Mouse (Mus musculus): ENCODE measurements around the gene Med13l. TPM values are rescaled to one million over a fixed set of nuclear protein-coding genes. Genes with fewer than 3 reads are reported as not detected.

The Med13l gene
- polyA plus RNA-seq, 1 experiment from 2014 or later: 9.8 TPM

- 25% methylated on average over 5 of the region's 5 CpGs for WGBS
- DNase-seq (ENCODE audit: low spot score, missing footprints) (no peak), ATAC-seq (ENCODE audit: low FRiP score) (no peak)
- no peaks in the 10 kb centered on the region for H3K27me3 ChIP-seq (ENCODE audit: control insufficient read depth, insufficient read depth, low read length)
- no peak overlapping the region for H3K9ac ChIP-seq (ENCODE audit: low read length)
- no peaks in the 10 kb centered on the region for H3K9me3 ChIP-seq (ENCODE audit: control insufficient read depth, low read length)
- H3K27ac ChIP-seq (ENCODE audit: low read depth, low read length): no peak overlapping the region
- H3K36me3 ChIP-seq (ENCODE audit: control insufficient read depth, insufficient read depth, low read length): no peaks in the 10 kb centered on the region
- H3K4me2 ChIP-seq: no peak overlapping the region
- no peak overlapping the region for H3K4me3 ChIP-seq (ENCODE audit: low read depth, low read length)
- H3K4me1 ChIP-seq (ENCODE audit: control insufficient read depth, insufficient read depth, low read length): peaks cover 2% of the 10 kb centered on the region; the same call in 1 of the 2 replicates
Observed at GRCm38 (mm10) chr5:118538487-118538886, 22.0 kb upstream of the Med13l start.

GRCm38 (mm10) chr5:118543816-118544215 lies 16.7 kb upstream of the Med13l start:
- WGBS: 92% methylated on average over 2 of the region's 2 CpGs
- H3K36me3 ChIP-seq (ENCODE audit: control insufficient read depth, insufficient read depth, low read length): no peaks in the 10 kb centered on the region
- H3K27me3 ChIP-seq (ENCODE audit: control insufficient read depth, insufficient read depth, low read length): no peaks in the 10 kb centered on the region
- DNase-seq (ENCODE audit: low spot score, missing footprints) (no peak), ATAC-seq (ENCODE audit: low FRiP score) (no peak)
- no peak overlapping the region for H3K9ac ChIP-seq (ENCODE audit: low read length)
- H3K9me3 ChIP-seq (ENCODE audit: control insufficient read depth, low read length): no peaks in the 10 kb centered on the region
- no peak overlapping the region for H3K27ac ChIP-seq (ENCODE audit: low read depth, low read length)
- no peak overlapping the region for H3K4me3 ChIP-seq (ENCODE audit: low read depth, low read length)
- H3K4me1 ChIP-seq (ENCODE audit: control insufficient read depth, insufficient read depth, low read length): no peaks in the 10 kb centered on the region
- H3K4me2 ChIP-seq: no peak overlapping the region

DNA sequence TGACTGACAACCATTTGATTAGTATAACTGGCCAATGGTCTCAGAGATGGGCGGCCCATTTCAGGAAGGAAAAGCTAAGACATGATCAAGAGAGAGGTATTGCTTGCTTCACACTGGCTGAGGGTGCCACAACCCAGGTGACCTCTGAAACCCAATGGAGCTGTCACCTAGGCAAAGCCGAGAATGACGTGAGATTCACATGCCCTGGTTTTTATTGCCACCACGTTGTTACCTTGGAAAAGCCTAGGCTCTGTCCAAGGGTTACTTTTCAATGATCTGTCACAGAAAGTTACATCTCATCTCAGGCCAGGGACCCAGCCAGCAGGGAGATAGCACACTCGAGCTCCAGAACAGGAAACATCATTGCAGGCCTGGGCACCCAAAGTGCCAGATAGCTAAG lies 10.0 kb upstream of the Med13l start:
- H3K9ac ChIP-seq (ENCODE audit: low read length): no peak overlapping the region
- H3K4me1 ChIP-seq (ENCODE audit: control insufficient read depth, insufficient read depth, low read length): no peaks in the 10 kb centered on the region
- no peak for DNase-seq (ENCODE audit: low spot score, missing footprints)
- no peaks in the 10 kb centered on the region for H3K27me3 ChIP-seq (ENCODE audit: control insufficient read depth, insufficient read depth, low read length)
- ATAC-seq (ENCODE audit: low FRiP score): no peak
- H3K27ac ChIP-seq (ENCODE audit: low read depth, low read length): no peak overlapping the region
- WGBS: 76% methylated on average over 5 of the region's 5 CpGs
- no peak overlapping the region for H3K4me2 ChIP-seq
- no peak overlapping the region for H3K4me3 ChIP-seq (ENCODE audit: low read depth, low read length)
- H3K36me3 ChIP-seq (ENCODE audit: control insufficient read depth, insufficient read depth, low read length): no peaks in the 10 kb centered on the region
- H3K9me3 ChIP-seq (ENCODE audit: control insufficient read depth, low read length): 0 out of 2 replicates have a peak, but pooled peaks cover 2% of the 10 kb centered on the region

DNA sequence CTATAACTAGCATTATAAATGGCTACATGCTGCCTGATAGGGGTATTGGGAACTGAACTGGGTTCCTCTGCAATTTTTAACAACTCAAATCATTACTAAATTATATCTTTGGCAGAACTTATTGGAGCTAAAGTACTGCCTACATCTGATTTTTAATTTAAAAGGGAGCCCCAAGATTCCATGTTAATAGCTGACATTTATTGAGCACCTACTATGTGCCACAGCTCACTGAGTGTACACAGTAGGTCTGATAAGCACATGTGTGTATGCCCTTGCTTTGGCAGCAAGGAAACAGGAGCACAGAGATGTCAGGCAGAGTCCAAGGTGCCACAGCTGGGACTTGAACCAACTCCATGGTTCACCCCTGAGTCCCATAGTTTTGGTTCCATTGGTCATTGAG lies 7.2 kb upstream of the Med13l start:
- Histone ChIP-seq H3K4me3 (ENCODE audit: low read depth, low read length) (no peak overlapping the region), H3K9ac (ENCODE audit: low read length) (no peak overlapping the region), H3K36me3 (ENCODE audit: control insufficient read depth, insufficient read depth, low read length) (no peaks in the 10 kb centered on the region), H3K27me3 (ENCODE audit: control insufficient read depth, insufficient read depth, low read length) (no peaks in the 10 kb centered on the region), H3K9me3 (ENCODE audit: control insufficient read depth, low read length) (0 out of 2 replicates have a peak, but pooled peaks cover 2% of the 10 kb centered on the region), H3K4me2 (no peak overlapping the region), H3K27ac (ENCODE audit: low read depth, low read length) (no peak overlapping the region), H3K4me1 (ENCODE audit: control insufficient read depth, insufficient read depth, low read length) (no peaks in the 10 kb centered on the region)
- ATAC-seq (ENCODE audit: low FRiP score) (no peak), DNase-seq (ENCODE audit: low spot score, missing footprints) (no peak)

- 93% methylated on average over 4 of the region's 4 CpGs for WGBS
- H3K4me2 ChIP-seq: no peak overlapping the region
- no peak overlapping the region for H3K9ac ChIP-seq (ENCODE audit: low read length)
- H3K27ac ChIP-seq (ENCODE audit: low read depth, low read length): no peak overlapping the region
- ATAC-seq (ENCODE audit: low FRiP score) (no peak), DNase-seq (ENCODE audit: low spot score, missing footprints) (no peak)
- no peaks in the 10 kb centered on the region; the same call in 1 of the 2 replicates for H3K27me3 ChIP-seq (ENCODE audit: control insufficient read depth, insufficient read depth, low read length)
- H3K4me3 ChIP-seq (ENCODE audit: low read depth, low read length): no peak overlapping the region
- 0 out of 2 replicates have a peak, but pooled peaks cover 2% of the 10 kb centered on the region for H3K9me3 ChIP-seq (ENCODE audit: control insufficient read depth, low read length)
- no peaks in the 10 kb centered on the region; the same call in 1 of the 2 replicates for H3K4me1 ChIP-seq (ENCODE audit: control insufficient read depth, insufficient read depth, low read length)
- H3K36me3 ChIP-seq (ENCODE audit: control insufficient read depth, insufficient read depth, low read length): no peaks in the 10 kb centered on the region
Observed at GRCm38 (mm10) chr5:118555305-118555704, 5.2 kb upstream of the Med13l start.

DNA sequence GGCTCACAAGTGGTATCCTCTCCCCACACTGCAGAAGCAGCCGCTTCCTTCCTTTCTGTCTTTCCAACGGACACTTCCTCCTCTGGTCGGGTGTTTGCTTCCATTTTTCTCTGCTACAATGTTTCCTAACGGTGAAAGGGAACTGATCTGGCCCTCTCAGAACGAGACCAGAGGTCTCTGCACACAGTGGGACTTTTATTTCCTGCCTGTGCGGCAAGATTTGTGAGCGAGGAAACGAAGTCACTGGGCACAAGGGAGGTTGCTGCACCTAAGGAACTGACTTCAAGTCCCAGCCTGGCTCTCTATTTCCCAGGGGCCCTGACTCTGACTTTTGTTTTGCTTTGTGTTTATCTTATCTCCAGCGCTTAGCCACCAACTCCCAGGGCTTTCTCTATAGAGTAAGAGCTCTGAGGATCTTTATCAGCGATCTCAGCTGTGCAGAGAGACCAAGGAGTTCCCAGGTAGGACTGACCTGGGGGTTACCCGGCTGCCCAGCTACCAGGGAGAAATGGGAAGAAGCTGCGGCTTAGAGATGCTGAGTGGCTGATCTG lies 4.0 kb upstream of the Med13l start:
- Histone ChIP-seq H3K4me2 (no peak overlapping the region), H3K27ac (ENCODE audit: low read depth, low read length) (no peak overlapping the region), H3K27me3 (ENCODE audit: control insufficient read depth, insufficient read depth, low read length) (no peaks in the 10 kb centered on the region; the same call in 1 of the 2 replicates), H3K36me3 (ENCODE audit: control insufficient read depth, insufficient read depth, low read length) (no peaks in the 10 kb centered on the region), H3K4me3 (ENCODE audit: low read depth, low read length) (no peak overlapping the region), H3K4me1 (ENCODE audit: control insufficient read depth, insufficient read depth, low read length) (no peaks in the 10 kb centered on the region; the same call in 1 of the 2 replicates), H3K9ac (ENCODE audit: low read length) (no peak overlapping the region), H3K9me3 (ENCODE audit: control insufficient read depth, low read length) (0 out of 2 replicates have a peak, but pooled peaks cover 2% of the 10 kb centered on the region)
- ATAC-seq (ENCODE audit: low FRiP score) (no peak), DNase-seq (ENCODE audit: low spot score, missing footprints) (no peak)
- WGBS: 29% methylated on average over 12 of the region's 12 CpGs

DNA sequence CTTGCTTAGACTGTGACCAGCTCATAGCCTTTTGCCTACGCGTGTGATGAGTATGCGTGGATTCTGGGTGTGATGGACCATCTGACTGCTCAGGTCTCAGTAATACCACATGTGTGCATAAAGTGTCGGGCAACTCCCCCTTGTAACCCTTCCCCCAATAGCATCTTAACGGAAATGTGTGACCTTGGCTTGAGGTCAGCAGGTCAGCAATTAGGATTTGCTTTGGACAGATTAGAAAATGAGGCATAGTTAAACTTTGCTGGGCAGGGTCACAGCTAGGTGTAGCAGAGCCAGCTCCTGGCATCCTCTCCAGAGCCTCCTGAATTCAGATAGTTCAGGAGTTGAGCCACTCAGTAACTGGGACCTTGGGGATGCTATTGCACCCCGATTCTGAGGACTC lies 1.6 kb upstream of the Med13l start:
- no peak overlapping the region for H3K4me2 ChIP-seq
- no peak overlapping the region for H3K27ac ChIP-seq (ENCODE audit: low read depth, low read length)
- 82% methylated on average over 6 of the region's 6 CpGs for WGBS
- H3K36me3 ChIP-seq (ENCODE audit: control insufficient read depth, insufficient read depth, low read length): no peaks in the 10 kb centered on the region
- no peak for DNase-seq (ENCODE audit: low spot score, missing footprints)
- no peak for ATAC-seq (ENCODE audit: low FRiP score)
- H3K9me3 ChIP-seq (ENCODE audit: control insufficient read depth, low read length): 0 out of 2 replicates have a peak, but pooled peaks cover 2% of the 10 kb centered on the region
- no peak overlapping the region for H3K4me3 ChIP-seq (ENCODE audit: low read depth, low read length)
- no peaks in the 10 kb centered on the region; the same call in 1 of the 2 replicates for H3K27me3 ChIP-seq (ENCODE audit: control insufficient read depth, insufficient read depth, low read length)
- H3K9ac ChIP-seq (ENCODE audit: low read length): no peak overlapping the region
- H3K4me1 ChIP-seq (ENCODE audit: control insufficient read depth, insufficient read depth, low read length): peaks cover 16% of the 10 kb centered on the region

DNA sequence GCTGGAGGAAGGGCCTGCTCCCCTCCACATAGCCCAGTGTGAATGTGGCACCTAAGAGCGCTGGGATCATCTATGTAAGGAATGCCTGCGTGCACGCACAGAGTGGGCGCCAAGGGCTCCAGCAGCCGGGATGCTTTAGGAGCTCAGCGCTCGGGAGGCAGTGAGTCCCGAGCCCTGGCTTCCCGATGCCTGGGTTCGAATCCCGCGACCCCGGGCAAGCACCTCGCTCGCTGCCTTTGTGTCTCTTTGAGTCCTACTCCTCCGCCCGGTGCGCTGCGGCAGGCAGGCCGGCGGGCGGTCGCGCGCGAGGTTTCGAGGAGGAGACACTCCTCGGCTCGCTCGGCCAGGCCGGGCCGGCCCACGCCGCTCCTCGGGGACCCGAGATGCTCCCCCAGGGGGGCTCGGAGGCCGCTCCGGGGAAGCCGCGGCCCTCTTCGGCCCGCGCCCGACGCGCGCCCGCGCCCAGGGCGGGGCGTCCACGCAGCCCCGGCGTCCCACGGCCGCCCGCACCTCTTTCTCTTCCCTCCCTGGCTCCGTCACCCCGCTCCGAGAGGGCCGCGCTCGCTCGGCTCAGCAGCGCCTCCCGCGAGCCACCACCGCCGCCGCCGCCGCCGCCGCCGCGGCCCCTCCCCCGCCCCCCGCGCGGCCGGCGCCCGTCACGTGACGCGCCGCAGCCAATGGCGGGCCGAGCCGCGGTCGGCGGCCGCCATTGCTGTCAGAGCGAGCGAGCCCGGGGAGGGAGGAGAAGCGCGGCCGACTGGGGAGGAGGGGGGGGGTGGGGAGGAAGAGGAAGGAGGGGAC lies 695 bp upstream of the Med13l start:
- H3K27ac ChIP-seq (ENCODE audit: low read depth, low read length): peak overlapping the region; percentile 89
- ATAC-seq (ENCODE audit: low FRiP score): peak; percentile 92
- under 1% methylated on average over 55 of the region's 101 CpGs for WGBS
- DNase-seq (ENCODE audit: low spot score, missing footprints): peak; percentile 98
- peak overlapping the region; percentile 87 for H3K4me3 ChIP-seq (ENCODE audit: low read depth, low read length)
- no peaks in the 10 kb centered on the region for H3K36me3 ChIP-seq (ENCODE audit: control insufficient read depth, insufficient read depth, low read length)
- H3K9ac ChIP-seq (ENCODE audit: low read length): peak overlapping the region; percentile 94
- peak overlapping the region; percentile 81 for H3K4me2 ChIP-seq
- H3K9me3 ChIP-seq (ENCODE audit: control insufficient read depth, low read length): 0 out of 2 replicates have a peak, but pooled peaks cover 2% of the 10 kb centered on the region
- no peaks in the 10 kb centered on the region; the same call in 1 of the 2 replicates for H3K27me3 ChIP-seq (ENCODE audit: control insufficient read depth, insufficient read depth, low read length)
- H3K4me1 ChIP-seq (ENCODE audit: control insufficient read depth, insufficient read depth, low read length): peaks cover 19% of the 10 kb centered on the region

Measured in midbrain, embryonic 11.5 days (tissue).